Mouse (Mus musculus) thymus, postnatal 4 days (tissue): ENCODE data around the gene Olfr1049.
"Not testable (repeated sequence)": the region's sequence is repeated elsewhere in the genome, so short reads cannot be mapped to it uniquely, and the experiment has no call there.

ENCODE experiments used
- DNase-seq: peaks from one replicate; pipeline ENCODE4 v3.0.0; 2021

The Olfr1049 gene

GRCm38 (mm10) chr2:86258228-86258627 is at the start of gene Olfr1049:
Olfr1049 (minus strand) TSS chr2:86258328.
- DNase-seq: not testable (repeated sequence)

- DNase-seq: no peak
Measured at GRCm38 (mm10) chr2:86292155-86292554, 34.0 kb upstream of the Olfr1049 start, which contains the start of gene Olfr1052. Olfr1052 (plus strand) TSS chr2:86292455.

GRCm38 (mm10) chr2:86278988-86279387 is 20.9 kb upstream of the Olfr1049 start, which contains the start of gene Olfr1051:
Olfr1051 (minus strand) TSS chr2:86279088.
- not testable (repeated sequence) for DNase-seq

GRCm38 (mm10) chr2:86240189-86240588 is 17.9 kb downstream of the Olfr1049 start, which contains the start of gene Olfr1048:
Olfr1048 (minus strand) TSS chr2:86240289.
- DNase-seq: no peak

- DNase-seq: no peak
Measured at GRCm38 (mm10) chr2:86231301-86231700, 26.8 kb downstream of the Olfr1049 start, which contains the start of gene Olfr1047. Olfr1047 (minus strand) TSS chr2:86231401.

- DNase-seq: no peak
Measured at GRCm38 (mm10) chr2:86219214-86219613, 38.9 kb downstream of the Olfr1049 start, which contains the start of gene Olfr1046. Olfr1046 (minus strand) TSS chr2:86219314.
